Mouse (Mus musculus): ENCODE measurements around the gene Lrrc20.

Lrrc20 gene

GRCm38 (mm10) chr10:61510809-61511208 is 35.2 kb downstream of the Lrrc20 start:
- in situ Hi-C loops (cut with MboI; ENCODE audit: unreplicated experiment in 2 of 2), result no loop called here

DNA sequence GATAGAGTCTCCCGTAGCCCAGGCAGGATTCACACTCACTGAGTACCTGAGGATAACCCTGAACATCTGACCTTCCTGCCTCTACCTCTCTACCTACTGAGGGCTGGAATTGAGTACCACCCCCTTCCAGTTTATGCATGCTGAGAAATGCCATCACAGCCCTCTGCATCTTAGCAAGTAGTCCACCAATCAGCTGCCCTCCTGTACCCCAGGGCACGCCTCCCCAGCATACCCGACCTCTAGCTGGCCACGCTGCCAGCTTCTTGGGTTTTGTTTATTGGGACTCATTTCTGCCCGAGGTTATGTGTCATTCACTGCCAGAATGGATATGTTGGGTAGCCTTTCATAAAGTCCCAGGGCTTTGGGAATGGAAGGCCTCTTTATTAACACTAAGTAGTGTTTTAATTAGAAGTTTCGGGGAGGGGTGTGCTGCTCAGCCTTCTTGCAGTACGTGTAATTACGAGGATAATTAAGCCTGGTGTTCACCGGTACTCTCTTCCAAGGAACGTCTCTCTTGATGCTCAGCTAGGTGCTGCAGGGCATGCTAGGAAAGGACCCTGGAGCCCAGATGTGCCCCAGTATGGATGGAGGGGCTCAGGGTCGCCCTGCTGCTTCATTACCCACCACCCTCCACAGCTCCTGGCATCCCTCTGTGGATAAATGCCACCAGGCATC is 36.8 kb downstream of the Lrrc20 start:
- in situ Hi-C loops (cut with MboI; ENCODE audit: unreplicated experiment in 2 of 2), result no loop called here

DNA sequence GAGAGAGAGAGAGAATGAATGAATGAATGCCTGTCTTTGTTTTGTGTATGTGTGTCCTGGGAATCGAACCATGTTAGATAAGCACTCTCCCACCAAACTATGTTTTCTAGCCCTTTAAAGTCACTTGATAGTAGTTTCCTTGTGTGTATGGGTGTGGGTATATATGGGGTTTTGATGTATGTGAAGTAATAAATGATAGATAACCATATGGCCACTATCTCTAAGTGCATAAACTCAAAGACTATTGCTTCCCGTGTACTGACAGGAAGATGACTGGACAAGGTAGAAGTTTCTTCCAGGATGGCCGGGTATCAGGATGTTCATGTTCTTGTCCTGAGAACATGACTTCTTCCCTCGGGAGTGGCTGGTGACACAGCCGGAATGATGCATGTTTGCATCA is 41.3 kb downstream of the Lrrc20 start:
- in situ Hi-C loops (cut with MboI; ENCODE audit: unreplicated experiment in 2 of 2), result no loop called here

DNA sequence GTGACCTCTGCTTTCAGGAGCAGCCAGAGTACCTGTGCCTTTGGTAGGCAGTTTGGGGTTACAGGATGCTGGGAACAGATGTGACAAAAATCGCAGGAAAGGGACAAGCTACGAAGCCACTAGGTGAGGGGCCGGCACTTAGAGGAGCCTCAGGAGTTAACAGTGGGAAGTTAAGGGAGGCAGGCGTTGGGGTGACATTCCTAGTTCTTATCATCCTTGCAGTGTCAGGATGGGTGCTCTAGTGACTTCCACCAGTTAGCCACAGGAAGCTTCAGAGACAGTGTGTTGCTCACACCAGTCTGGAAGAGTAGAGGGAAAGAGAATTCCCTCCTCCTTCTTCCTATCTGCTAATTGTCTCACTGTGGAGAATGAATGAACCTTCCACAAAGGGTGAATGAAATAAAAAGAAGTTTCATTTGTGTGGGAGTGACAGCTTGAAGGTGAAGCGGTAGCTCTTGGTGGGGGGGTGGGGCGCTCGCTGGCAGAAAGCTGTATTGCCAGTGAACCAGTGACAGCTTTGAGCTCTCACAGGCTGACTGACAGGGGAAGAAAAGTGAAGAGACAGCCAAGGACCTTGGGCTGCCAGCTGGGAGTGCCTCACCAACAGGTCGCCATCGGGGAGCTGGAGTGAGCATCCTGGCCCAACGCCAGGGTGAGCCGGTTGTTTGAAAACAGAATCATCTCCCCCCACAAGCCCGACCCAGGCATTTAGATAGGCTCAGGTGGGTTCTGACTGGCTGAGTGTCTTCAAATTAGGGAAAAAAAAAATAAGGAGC is 41.9 kb downstream of the Lrrc20 start:
- in situ Hi-C loops (cut with MboI; ENCODE audit: unreplicated experiment in 2 of 2), result no loop called here

DNA sequence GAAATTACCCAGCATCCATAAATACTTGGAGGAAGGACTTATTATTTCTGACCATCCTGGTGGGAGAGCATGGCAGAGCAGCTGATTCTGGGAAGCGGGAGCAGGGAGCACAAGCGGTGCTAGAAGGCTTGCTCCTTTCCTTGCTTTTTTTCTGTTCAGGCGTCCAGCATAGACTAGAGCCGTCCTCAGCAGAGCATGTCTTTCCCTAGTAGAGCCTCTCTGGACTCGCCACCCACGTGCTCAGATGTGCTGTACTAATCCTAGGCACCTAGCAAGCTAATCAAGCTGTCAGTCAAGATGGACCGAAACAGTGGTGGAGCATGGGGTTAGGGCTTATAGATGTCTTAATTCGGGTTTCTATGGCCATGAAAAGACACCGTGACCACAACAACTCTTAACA is 42.7 kb downstream of the Lrrc20 start:
- in situ Hi-C loops (cut with MboI; ENCODE audit: unreplicated experiment in 2 of 2), result no loop called here

- in situ Hi-C loops (cut with MboI; ENCODE audit: unreplicated experiment in 2 of 2), result no loop called here
These were observed 43.9 kb downstream of the Lrrc20 start for GRCm38 (mm10) chr10:61519491-61519890.

GRCm38 (mm10) chr10:61520714-61521113 is 45.1 kb downstream of the Lrrc20 start:
- in situ Hi-C loops (cut with MboI; ENCODE audit: unreplicated experiment in 2 of 2), result no loop called here

DNA sequence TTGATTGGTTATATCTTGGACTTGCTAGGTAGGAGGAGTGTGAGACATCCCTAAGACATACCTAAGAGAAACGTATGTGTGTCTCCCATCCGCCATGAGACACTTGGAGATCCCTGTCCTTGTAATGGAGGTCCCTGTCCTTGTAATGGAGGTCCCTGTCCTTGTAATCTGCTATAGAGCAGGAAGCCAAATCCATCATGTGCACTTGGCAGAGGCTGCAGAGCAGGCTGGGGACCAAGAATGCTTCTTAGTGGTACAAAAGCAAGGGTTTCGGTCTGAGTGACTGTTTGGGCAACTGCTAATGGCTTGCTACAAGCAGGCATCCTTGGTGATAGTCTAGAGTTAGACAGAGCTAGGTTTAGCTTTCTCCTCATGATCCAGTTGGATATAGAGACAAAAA is 55.3 kb downstream of the Lrrc20 start:
- in situ Hi-C loops (cut with MboI; ENCODE audit: unreplicated experiment in 2 of 2), result no loop called here

DNA sequence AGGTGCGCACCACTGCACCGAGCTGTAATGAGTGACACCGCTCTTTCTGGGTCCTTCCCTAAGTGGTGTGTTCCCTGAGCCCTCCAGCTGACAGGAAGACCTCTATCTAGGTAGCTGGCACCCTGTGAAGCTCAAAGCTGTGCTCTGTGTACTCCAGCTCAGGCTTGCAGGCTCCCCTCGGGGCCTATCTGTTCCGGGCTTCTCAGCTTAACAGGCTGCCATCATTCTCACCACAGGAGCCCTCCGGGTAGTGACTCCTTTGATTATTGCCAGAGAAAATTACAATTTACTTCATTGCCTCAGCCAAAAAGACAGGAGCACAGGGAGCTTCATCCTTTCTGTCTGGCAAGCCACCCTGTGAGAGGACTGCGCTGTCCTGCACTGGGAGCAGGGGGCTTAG is 57.7 kb downstream of the Lrrc20 start:
- in situ Hi-C loops (cut with MboI; ENCODE audit: unreplicated experiment in 2 of 2), result no loop called here

DNA sequence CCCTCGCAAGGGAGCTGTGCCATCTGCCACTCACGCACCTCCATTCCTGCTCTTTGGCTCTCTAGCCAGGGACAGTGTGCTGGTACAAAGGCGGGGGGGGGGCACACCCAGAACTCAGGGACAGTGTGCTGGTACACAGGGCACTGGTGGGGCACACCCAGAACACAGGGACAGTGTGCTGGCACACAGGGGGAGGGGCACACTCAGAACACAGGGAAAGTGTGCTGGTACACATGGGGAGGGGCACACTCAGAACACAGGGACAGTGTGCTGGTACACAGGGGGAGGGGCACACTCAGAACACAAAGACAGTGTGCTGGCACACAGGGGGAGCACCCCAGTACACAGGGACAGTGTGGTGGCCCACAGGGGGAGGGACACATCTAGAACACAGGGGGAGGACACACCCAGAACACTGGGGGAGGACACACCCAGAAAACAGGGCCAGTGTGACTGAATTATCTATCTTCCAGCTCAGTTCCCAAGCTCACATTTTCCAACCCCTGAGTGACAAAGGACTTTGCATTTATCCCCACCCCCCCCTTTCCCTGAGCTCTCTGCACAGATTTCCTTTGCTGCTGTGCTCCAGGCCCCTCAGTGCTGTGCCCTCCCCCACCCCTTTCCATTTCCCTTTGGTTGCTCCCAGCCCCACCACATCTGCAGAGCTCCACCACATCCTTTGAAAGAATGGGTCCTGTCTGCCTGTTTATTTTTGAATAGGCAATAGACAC is 58.9 kb downstream of the Lrrc20 start:
- in situ Hi-C loops (cut with MboI; ENCODE audit: unreplicated experiment in 2 of 2), result no loop called here

GRCm38 (mm10) chr10:61535441-61535840 is 59.8 kb downstream of the Lrrc20 start:
- in situ Hi-C loops (cut with MboI; ENCODE audit: unreplicated experiment in 2 of 2), result no loop called here

GRCm38 (mm10) chr10:61536130-61537035 is 60.8 kb downstream of the Lrrc20 start:
- in situ Hi-C loops (cut with MboI; ENCODE audit: unreplicated experiment in 2 of 2), result no loop called here

DNA sequence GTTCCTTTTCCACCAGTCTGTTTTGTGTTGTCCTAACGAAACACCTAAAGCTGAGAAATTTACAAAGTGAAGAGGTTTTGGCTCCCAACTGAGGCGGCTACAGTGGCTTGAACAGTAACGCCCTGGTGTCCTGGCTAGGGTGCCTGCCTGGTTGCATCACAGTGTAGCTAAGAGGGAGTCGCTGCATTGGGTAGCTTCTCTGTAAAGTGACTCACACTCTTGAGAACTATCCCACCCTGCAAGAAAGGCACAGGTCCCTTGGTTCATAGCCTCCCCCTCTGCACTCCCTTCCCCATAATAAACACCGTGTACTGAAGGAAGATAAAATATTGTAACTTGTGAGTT is 61.4 kb downstream of the Lrrc20 start:
- in situ Hi-C loops (cut with MboI; ENCODE audit: unreplicated experiment in 2 of 2), result no loop called here

DNA sequence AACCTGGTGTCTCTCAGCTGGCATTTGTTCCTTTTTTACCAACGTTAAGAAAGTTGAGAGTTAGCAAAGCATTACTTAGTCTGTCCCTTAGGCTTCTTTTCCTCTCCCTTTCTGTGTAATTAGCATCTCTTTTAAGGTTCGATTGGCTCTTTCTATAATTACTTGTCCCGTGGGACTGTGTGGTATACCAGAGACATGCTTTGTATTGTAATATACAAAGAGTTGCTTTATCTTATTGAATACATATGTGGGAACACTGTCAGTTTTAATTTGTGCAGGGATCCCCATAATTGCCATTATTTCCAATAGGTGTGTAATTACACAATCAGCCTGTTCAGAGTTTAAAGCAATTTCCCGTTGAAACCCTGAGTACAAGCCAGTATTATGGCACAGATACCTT is 62.8 kb downstream of the Lrrc20 start:
- in situ Hi-C loops (cut with MboI; ENCODE audit: unreplicated experiment in 2 of 2), result no loop called here

GRCm38 (mm10) chr10:61544127-61544862 is 68.7 kb downstream of the Lrrc20 start:
- in situ Hi-C loops (cut with MboI; ENCODE audit: unreplicated experiment in 2 of 2), result no loop called here

GRCm38 (mm10) chr10:61544863-61545240 is 69.3 kb downstream of the Lrrc20 start:
- in situ Hi-C loops (cut with MboI; ENCODE audit: unreplicated experiment in 2 of 2), result loop anchor here in 1 of 2 experiments (5.0 kb wide), 1 partner anchor 37 kb away; no protein-coding TSS in a partner anchor

GRCm38 (mm10) chr10:61550106-61550505 is 74.5 kb downstream of the Lrrc20 start:
- in situ Hi-C loops (cut with MboI; ENCODE audit: unreplicated experiment in 2 of 2), result no loop called here

DNA sequence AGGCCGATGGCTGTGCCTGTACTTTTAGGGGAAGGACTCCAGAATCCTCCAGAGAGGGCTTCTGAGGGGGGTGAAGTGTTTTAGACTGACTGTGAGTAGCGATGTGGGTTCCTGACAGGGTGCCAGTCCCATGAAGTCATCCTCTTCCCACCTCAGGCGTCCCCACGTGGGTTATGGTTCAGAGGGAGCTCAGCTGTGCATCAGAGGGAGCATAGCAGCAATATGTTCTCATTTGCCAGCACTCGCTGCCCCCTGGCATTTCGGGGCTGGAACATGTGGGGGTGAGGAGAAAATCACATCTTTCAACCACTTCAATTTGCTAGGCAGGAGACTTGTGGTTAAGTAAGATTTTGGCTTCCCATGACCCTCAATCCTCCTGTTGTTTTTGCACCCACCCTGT is 79.6 kb downstream of the Lrrc20 start:
- in situ Hi-C loops (cut with MboI; ENCODE audit: unreplicated experiment in 2 of 2), result no loop called here

- in situ Hi-C loops (cut with MboI; ENCODE audit: unreplicated experiment in 2 of 2), result no loop called here
These were observed 83.0 kb downstream of the Lrrc20 start for GRCm38 (mm10) chr10:61558631-61559030.

DNA sequence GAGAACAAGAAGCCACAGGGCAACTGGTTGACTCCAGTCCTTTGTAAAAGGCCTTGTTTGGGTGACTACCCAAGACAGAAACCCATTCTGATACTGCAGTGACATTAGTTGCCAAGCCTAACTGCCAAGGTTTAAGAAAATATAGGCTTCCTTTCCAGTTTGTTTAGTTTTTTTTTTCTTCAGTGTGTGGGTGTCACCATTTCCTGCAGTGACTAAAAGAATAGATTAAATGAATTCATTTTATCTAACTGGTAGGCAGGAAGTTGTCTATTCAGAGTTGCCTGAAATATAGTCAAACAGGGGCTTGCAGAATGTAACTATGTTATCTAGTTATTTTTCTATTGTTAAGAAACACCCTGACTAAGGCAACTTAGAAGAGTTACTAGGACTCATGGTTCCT is 83.9 kb downstream of the Lrrc20 start:
- in situ Hi-C loops (cut with MboI; ENCODE audit: unreplicated experiment in 2 of 2), result no loop called here
